Mouse (Mus musculus) liver, embryonic 15.5 days (tissue): ENCODE measurements around the gene Chst8. TPM values are rescaled to one million over a fixed set of nuclear protein-coding genes. Genes with fewer than 3 reads are reported as not detected.
A peak's percentile ranks its signal among the peaks of the same experiment; 100 is the strongest.

Experiments
- ATAC-seq: fragments of 200-750 bp; cut with Nextera tagmentation; 2 replicates; pipeline ENCODE4 v1.8.0; 2017; ENCODE audit warnings: moderate number of reproducible peaks, mild to moderate bottlenecking, moderate library complexity; ENCODE audit not compliant: insufficient read depth
- H3K27ac ChIP-seq: fragments of 300-500 bp; sonication (generic); replicated peaks from 2 replicates; pipeline ENCODE4 v1.5.1; 2015; ENCODE audit warnings: mild to moderate bottlenecking, inconsistent platforms
- H3K27me3 ChIP-seq: fragments of 300-500 bp; sonication (generic); 2 replicates; pipeline ENCODE4 v1.6.1; 2015; ENCODE audit warnings: mild to moderate bottlenecking, inconsistent platforms
- H3K36me3 ChIP-seq: fragments of 300-500 bp; sonication (generic); replicated peaks from 2 replicates; pipeline ENCODE4 v1.6.1; 2015; ENCODE audit warnings: moderate library complexity, mild to moderate bottlenecking, inconsistent platforms
- H3K4me1 ChIP-seq: fragments of 300-500 bp; sonication (generic); replicated peaks from 2 replicates; pipeline ENCODE4 v1.6.1; 2015; ENCODE audit warnings: inconsistent platforms
- H3K4me2 ChIP-seq: fragments of 300-500 bp; sonication (generic); 2 replicates; pipeline ENCODE4 v1.6.1; 2015; ENCODE audit warnings: moderate library complexity, mild to moderate bottlenecking, inconsistent platforms
- H3K4me3 ChIP-seq: fragments of 300-500 bp; sonication (generic); replicated peaks from 2 replicates; pipeline ENCODE4 v1.5.1; 2015; ENCODE audit warnings: mild to moderate bottlenecking, inconsistent platforms
- H3K9ac ChIP-seq: fragments of 300-500 bp; sonication (generic); 2 replicates; pipeline ENCODE4 v1.6.1; 2015; ENCODE audit warnings: moderate library complexity, mild to moderate bottlenecking, inconsistent platforms
- H3K9me3 ChIP-seq: fragments of 300-500 bp; sonication (generic); replicated peaks from 2 replicates; pipeline ENCODE4 v1.6.1; 2016; ENCODE audit warnings: inconsistent platforms
- WGBS: fragments of 180-500 bp; shearing (Covaris S2); methylation state at CpG from one replicate; pipeline ENCODE4 v1.1.7; 2015; ENCODE audit warnings: mixed read lengths; ENCODE audit not compliant: insufficient replicate concordance; 5-methylcytosine and 5-hydroxymethylcytosine counted together
- polyA plus RNA-seq: library from polyadenylated mRNA; unstranded; fragments of >200 nt; fragmentation: Nextera tagmentation; extraction: Ambion mirVana; gene quantifications from 2 replicates; pipeline ENCODE4 v1.2.1, GENCODE M21; 2015

Chst8 gene
- polyA plus RNA-seq, 1 experiment from 2014 or later: 0.69 TPM

DNA sequence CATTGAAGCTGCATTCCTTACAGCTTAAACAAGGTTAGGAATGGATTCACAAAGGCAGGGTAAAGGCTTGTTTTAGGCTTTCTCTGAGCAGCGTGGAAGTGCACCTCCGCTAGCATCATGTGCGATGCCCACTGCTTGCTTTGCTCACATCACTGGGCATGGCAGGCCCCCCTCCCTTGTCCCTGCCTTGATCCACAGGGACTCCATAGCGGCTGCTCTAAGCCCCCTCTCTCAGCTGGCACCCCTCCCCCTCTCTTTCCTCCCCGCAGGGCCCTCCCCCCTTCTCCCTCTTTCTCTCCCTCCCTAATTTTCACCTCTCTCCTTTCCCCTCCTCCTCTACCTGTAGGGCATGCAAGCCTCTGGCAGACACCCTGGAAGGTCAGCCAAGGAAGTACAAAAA lies 150.3 kb downstream of the Chst8 start:
- Histone ChIP-seq H3K36me3 (no peaks in the 10 kb centered on the region), H3K4me3 (no peak overlapping the region), H3K4me2 (no peak overlapping the region), H3K9ac (no peak overlapping the region), H3K27ac (no peak overlapping the region), H3K4me1 (no peaks in the 10 kb centered on the region), H3K27me3 (no peaks in the 10 kb centered on the region; the same call in 1 of the 2 replicates), H3K9me3 (no peaks in the 10 kb centered on the region)
- 39% methylated on average over 5 of the region's 5 CpGs for WGBS
- ATAC-seq: no peak

DNA sequence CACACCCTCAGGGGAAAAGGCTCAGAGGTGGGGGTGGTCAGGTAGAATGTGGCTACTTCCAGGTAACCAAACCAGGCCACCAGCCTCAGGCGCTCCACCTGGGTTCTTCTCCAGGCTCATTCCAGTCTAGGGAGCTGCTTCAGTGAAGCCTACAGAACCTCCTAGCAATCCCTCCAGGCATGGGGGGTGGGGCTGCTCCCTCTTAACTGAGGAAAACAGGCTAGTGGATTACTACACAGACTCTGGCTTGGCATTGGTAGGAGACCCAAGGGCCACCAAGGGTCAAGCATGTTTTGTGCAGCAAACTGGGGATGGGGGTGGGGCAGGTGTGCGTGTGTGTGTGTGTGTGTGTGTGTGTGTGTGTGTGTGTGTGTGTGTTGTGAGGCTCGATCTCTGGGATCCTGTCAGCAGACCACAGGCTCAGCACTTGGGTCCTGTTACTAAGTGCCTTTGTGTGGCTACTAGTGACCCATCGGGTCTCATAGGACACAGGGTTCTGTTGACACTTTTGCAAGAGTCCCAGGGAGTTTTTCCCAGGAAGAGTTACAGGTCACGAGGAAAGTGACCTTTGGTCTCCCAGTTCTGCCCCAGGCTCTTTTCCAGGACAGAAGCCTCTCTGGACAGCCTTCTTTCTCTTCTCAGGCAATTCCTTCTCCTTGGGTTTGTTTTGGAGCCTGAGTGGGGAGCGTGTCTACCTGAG lies 153.0 kb downstream of the Chst8 start:
- no peak overlapping the region for H3K9ac ChIP-seq
- H3K9me3 ChIP-seq: no peaks in the 10 kb centered on the region
- peaks cover 21% of the 10 kb centered on the region for H3K27me3 ChIP-seq
- H3K36me3 ChIP-seq: no peaks in the 10 kb centered on the region
- H3K27ac ChIP-seq: peak overlapping the region; percentile 59; the same call in 1 of the 2 replicates
- no peak overlapping the region for H3K4me3 ChIP-seq
- peak; percentile 68 for ATAC-seq
- H3K4me2 ChIP-seq: no peak overlapping the region
- 0 out of 2 replicates have a peak, but pooled peaks cover 2% of the 10 kb centered on the region for H3K4me1 ChIP-seq
- WGBS: 47% methylated on average over 6 of the region's 6 CpGs

DNA sequence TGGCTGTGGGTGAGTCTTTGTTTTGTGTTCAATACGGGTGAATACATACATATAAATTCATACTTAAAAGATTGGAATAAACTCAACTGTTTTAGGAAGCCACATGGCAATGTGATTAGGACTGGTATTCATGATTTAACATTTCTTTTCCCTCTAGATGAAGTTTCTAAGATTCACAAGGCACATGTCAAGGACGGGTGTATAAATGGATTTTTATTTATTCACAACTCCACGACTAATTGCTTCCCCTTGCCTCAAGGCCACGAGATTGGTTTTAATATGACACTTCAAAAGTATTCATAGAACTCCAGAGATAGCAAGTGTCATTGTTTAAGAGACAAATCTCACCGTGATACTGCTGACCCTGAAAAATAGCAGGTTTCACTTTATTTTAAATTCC lies 155.9 kb downstream of the Chst8 start, which contains the start of gene Kctd15:
Kctd15 (minus strand) TSS at position 101 of the 400 bp plus-strand sequence.
- no peaks in the 10 kb centered on the region for H3K9me3 ChIP-seq
- peak within 1 kb of the TSS; percentile 68 for H3K4me2 ChIP-seq
- no peak for ATAC-seq
- peak within 1 kb of the TSS; percentile 56 for H3K4me3 ChIP-seq
- no peaks in the 10 kb centered on the region for H3K36me3 ChIP-seq
- 0 out of 2 replicates have a peak, but pooled peaks cover 2% of the 10 kb centered on the region for H3K4me1 ChIP-seq
- H3K27me3 ChIP-seq: peaks cover 50% of the 10 kb centered on the region
- WGBS: 51% methylated on average over 5 of the region's 5 CpGs
- no peak within 1 kb of the TSS for H3K9ac ChIP-seq
- H3K27ac ChIP-seq: no peak within 1 kb of the TSS

DNA sequence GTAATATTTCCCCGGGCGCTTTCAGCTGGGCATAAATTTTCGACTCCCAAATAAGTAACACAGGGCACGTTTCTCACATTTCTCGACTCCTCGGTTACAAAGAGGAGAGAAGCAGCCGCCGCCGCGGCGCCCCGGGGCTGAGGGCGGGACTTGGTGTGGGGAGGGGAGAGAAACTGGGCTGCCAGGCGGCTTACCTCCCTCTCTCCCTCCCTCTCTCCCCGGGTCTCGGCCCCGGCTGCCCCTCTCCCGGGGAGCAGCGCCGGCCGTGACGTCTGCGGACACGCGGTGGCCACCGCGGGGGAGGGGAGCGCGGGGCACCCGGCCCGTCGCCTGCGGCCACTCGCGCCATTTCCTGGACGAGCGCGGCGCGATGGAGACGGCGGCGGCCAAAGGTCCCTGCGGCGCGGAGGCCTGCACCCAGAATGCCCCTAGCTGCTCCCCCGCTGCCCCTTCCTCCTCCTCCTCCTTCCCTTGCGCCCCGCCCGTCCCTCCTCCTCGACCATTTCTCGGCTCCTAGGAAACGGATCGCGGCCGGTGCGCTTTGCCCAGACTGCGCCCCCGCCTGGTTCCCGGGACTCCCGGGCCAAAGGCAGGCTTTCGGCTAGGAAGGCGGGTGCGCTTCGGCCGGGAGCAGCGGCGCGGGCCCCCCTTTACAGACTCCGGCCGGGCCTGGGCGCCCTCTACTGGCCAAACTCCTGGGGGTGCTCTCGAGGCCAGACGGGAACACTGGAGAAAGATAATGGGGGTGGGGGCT lies 157.2 kb downstream of the Chst8 start:
- under 1% methylated on average over 64 of the region's 74 CpGs for WGBS
- ATAC-seq: peak; percentile 55
- H3K9me3 ChIP-seq: no peaks in the 10 kb centered on the region
- peak overlapping the region; percentile 56 for H3K4me3 ChIP-seq
- H3K4me1 ChIP-seq: 0 out of 2 replicates have a peak, but pooled peaks cover 2% of the 10 kb centered on the region
- H3K27ac ChIP-seq: peak overlapping the region; percentile 66
- H3K9ac ChIP-seq: peak overlapping the region; percentile 25; the same call in 1 of the 2 replicates
- peak overlapping the region; percentile 68 for H3K4me2 ChIP-seq
- no peaks in the 10 kb centered on the region for H3K36me3 ChIP-seq
- H3K27me3 ChIP-seq: peaks cover 55% of the 10 kb centered on the region

DNA sequence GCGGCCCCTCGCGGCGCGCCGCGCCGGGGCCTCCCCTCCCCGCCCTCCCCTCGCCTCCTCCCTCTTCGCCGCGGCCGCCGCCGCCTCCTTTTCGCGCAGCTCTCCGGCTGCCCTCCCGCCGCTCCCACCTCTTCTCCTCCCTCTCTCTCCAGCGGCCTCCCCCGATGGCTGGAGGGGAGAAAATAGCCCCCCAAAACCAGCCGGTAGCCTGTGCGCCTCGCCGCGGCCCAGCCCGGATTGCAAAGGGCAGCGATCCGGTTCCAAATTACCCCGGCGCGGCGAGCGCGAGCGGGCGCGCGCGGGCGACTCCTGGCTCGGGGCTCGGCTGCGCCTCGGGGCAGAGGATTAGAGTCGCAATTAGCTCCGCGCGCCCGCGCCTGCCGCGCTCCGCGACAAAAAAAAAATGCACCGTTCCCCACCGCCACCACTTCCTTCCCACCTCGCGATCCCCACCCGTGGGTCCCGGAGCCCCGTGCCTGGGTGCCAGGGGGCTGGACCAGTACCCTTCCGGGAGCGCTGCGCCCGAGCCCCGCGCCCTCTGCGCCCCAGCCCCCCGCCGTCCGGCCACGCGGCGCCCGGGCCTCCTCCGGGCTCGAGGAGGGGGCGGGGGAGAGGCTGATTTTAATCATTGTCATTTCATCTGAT lies 157.9 kb downstream of the Chst8 start:
- peak; percentile 5; the same call in 1 of the 2 replicates for ATAC-seq
- H3K27ac ChIP-seq: peak overlapping the region; percentile 66
- WGBS: under 1% methylated on average over 63 of the region's 81 CpGs

DNA sequence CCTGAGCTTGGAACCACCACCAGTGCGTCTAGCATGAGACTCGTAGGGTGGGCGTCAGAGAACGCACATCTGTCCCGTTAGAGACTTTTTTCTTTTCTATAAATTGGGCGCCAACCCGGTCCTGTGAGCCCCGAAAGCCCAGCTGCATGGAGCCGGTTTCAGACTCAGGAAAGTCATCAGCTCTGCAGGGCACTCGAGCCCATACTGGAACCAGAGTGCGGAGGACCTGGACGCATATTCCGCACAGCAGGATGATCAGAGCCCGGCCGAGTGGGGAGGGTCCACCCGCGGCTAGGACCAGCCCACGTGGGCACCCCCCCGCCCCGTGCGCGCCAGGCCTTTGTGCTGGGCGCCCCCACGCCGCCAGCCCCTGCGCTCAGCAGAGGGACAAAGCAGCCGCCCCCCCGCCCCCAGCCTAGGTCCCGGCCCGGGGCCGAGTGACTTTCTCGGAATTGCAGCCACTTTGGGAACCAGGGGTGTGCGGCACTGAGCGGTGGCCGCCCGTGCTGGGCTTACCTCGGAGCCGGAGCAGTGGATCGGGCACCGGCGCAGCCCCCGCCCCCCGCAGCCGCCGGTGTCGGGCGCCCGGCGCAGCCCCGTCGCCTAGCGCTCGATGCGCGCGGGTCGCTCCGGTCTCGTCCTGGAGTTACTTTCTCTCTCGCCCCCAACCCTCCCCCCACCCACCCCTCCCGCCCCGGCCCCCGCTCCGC lies 158.6 kb downstream of the Chst8 start:
- Histone ChIP-seq H3K4me1 (0 out of 2 replicates have a peak, but pooled peaks cover 2% of the 10 kb centered on the region), H3K4me3 (peak overlapping the region; percentile 56), H3K27ac (no peak overlapping the region), H3K9me3 (no peaks in the 10 kb centered on the region), H3K9ac (no peak overlapping the region), H3K27me3 (peaks cover 55% of the 10 kb centered on the region), H3K4me2 (peak overlapping the region; percentile 68), H3K36me3 (no peaks in the 10 kb centered on the region)
- WGBS: 1% methylated on average over 62 of the region's 64 CpGs
- no peak for ATAC-seq

More for the DNA sequence above, 157.9 kb downstream of the Chst8 start:
- no peaks in the 10 kb centered on the region for H3K36me3 ChIP-seq
- peaks cover 55% of the 10 kb centered on the region for H3K27me3 ChIP-seq
- peak overlapping the region; percentile 68 for H3K4me2 ChIP-seq
- H3K9ac ChIP-seq: peak overlapping the region; percentile 25; the same call in 1 of the 2 replicates
- H3K4me3 ChIP-seq: peak overlapping the region; percentile 56
- 0 out of 2 replicates have a peak, but pooled peaks cover 2% of the 10 kb centered on the region for H3K4me1 ChIP-seq
- no peaks in the 10 kb centered on the region for H3K9me3 ChIP-seq

DNA sequence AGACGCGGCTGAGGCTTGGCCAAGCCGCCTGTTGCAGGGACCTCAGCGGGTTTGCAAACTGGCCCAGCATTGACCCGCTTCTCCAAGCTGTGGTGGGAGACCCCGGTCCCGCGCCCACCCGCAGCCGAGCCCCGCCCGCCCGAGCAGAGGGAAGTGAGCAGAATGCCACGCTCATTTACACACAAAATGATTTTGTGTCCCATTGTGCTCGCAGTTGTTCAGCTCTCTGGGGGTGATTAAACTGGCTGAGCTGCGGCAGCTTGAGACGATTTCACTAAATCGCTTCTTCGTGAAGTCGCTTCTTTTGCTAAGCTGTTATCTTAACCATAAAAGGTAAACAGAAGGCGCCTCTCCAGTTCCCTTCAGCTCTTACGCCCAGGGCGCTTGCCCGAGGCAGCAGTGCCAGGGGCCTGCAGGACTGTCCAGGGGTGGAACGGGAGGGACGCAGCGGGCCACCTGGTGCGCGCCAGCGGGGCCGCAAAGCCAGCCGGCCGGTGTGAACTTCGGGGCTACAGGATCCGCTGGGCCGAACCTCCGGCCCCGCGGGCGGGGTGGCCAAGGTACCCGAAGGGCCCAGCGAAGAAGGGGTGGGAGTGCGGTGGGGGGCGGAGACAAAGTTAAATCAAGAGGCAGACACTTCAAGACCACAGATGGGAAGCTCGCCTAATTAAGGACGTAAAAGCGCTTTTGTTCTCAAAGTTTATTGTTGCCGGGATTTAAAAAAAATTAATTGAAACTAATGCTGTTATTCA lies 159.6 kb downstream of the Chst8 start:
- Histone ChIP-seq H3K27ac (no peak overlapping the region), H3K27me3 (peaks cover 55% of the 10 kb centered on the region), H3K4me3 (peak overlapping the region; percentile 56)

DNA sequence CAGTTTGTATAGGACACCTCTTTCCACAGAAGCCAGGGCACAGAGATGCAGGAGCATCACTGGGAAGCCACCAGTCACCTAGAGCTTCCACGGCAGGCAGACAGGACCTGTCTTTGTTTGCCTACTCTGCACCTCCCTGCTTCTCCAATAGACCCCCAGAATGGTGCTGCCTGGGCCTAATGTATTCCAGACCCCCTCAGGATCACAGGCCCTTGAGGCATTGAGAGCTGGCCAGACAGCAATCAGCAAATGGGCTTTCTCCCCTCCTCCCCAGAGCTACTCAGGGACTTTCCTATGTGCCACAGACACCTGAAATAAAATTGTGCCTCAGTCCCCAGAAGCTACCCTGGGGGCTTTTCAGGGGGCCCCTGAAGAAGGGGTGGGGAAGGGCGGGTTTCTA lies 161.1 kb downstream of the Chst8 start:
- no peak for ATAC-seq
- Histone ChIP-seq H3K27me3 (peaks cover 53% of the 10 kb centered on the region), H3K9ac (no peak overlapping the region), H3K9me3 (no peaks in the 10 kb centered on the region), H3K4me3 (no peak overlapping the region), H3K4me1 (0 out of 2 replicates have a peak, but pooled peaks cover 2% of the 10 kb centered on the region), H3K36me3 (no peaks in the 10 kb centered on the region), H3K27ac (no peak overlapping the region), H3K4me2 (no peak overlapping the region)
- 35% methylated on average over 2 of the region's 2 CpGs for WGBS

More for the DNA sequence above, 159.6 kb downstream of the Chst8 start:
- no peak for ATAC-seq
- Histone ChIP-seq H3K36me3 (no peaks in the 10 kb centered on the region), H3K4me2 (peak overlapping the region; percentile 68), H3K9me3 (no peaks in the 10 kb centered on the region), H3K9ac (no peak overlapping the region), H3K4me1 (0 out of 2 replicates have a peak, but pooled peaks cover 2% of the 10 kb centered on the region)
- WGBS: 2% methylated on average over 48 of the region's 48 CpGs

DNA sequence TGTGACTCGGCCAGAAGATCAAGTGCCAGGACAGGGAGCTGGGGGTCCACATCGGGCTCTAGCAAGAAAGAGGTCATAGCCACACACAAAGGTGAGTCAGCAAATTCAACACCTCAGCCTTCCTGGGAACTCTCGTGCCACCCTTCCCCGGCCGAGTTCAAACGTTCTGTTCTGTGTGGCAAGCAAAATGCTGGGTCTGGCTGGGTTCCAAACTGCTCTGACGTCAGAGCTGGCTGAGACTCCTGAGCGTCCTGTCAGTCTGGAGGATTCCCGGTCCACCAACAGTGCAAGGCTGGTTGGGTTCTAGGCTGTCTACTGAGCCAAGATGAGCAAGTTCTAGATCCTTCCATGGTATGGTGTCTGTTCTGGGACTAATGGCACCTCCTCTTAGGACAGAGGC lies 165.5 kb downstream of the Chst8 start:
- H3K9me3 ChIP-seq: no peaks in the 10 kb centered on the region
- H3K36me3 ChIP-seq: no peaks in the 10 kb centered on the region
- no peak overlapping the region for H3K9ac ChIP-seq
- H3K27me3 ChIP-seq: peaks cover 10% of the 10 kb centered on the region
- no peak overlapping the region for H3K4me3 ChIP-seq
- H3K27ac ChIP-seq: no peak overlapping the region
- WGBS: 61% methylated on average over 9 of the region's 9 CpGs
- no peaks in the 10 kb centered on the region for H3K4me1 ChIP-seq
- ATAC-seq: no peak
- H3K4me2 ChIP-seq: no peak overlapping the region
